Mouse (Mus musculus): Measurements from ENCODE around the gene BC055324.
A peak's percentile ranks its signal among the peaks of the same experiment; 100 is the strongest.
"Not testable (repeated sequence)": the region's sequence is repeated elsewhere in the genome, so short reads cannot be mapped to it uniquely, and the experiment has no call there.

The BC055324 gene

DNA sequence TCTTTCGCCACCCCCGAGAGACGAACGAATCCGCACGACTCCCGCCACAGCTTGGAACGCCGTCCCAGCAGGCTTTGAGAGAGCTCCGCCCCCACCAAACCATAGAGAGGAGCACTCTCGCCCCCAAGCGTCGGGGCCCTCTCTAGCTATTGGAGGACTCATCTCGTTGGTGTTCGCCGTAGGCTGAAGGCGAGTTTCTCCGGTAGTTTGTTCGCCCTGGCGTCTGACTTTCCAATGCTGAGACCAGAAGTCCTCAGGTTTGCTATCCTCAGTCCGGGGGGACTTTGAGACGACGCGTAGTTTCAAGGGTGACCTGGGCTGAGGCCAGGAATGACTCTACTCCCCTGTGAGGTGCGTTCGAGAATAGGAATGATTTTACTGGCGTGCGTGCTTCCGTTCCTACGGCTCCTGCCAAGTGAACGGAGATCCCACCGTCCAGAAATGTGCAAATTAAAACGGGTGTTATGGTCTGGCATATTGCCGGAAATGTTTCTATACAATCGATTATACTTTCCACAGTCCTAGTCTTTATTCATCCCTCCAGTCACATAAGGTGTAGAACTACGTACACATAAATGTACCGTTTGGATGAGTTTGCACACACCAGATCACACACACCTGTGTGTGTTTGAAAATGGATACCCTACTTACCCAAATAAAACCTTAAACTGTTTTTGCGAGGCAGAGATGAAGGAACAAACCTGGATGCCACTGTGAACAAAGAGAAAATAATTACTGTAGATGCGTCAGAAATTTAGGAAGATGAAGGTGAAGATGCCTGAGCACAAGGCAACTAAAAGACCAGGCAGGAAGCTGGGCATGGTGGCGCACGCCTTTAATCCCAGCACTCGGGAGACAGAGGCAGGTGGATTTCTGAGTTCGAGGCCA, at the start of gene BC055324, which contains the start of gene Mettl18:
Gene BC055324, minus strand, starts transcription at position 76 of the 888 bp plus-strand sequence.
Gene Mettl18, plus strand, starts transcription at position 169 of the 888 bp plus-strand sequence.
- peak; percentile 79 for DNase-seq (ENCODE audit: low read depth)

DNA sequence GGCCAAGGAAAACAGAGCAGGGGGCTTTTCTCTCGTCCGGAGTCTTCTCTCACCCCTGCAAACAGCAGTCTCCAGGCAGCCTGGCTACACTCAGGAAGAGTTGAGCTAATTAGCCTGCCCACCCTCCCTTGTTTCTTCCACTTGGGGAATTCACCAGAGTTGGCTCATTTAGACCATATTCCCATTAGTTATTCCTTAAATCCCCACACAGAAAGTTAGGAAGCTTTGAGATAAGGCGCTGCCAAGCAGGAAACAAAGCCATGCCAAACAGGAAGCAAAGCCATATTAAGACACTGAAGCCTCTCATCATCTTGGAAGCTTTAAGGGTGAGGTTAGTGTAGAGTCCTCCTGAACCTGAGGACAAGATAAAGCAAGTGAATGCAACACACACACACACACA, 49.0 kb upstream of the BC055324 start:
- DNase-seq (ENCODE audit: low read depth) = no peak

DNA sequence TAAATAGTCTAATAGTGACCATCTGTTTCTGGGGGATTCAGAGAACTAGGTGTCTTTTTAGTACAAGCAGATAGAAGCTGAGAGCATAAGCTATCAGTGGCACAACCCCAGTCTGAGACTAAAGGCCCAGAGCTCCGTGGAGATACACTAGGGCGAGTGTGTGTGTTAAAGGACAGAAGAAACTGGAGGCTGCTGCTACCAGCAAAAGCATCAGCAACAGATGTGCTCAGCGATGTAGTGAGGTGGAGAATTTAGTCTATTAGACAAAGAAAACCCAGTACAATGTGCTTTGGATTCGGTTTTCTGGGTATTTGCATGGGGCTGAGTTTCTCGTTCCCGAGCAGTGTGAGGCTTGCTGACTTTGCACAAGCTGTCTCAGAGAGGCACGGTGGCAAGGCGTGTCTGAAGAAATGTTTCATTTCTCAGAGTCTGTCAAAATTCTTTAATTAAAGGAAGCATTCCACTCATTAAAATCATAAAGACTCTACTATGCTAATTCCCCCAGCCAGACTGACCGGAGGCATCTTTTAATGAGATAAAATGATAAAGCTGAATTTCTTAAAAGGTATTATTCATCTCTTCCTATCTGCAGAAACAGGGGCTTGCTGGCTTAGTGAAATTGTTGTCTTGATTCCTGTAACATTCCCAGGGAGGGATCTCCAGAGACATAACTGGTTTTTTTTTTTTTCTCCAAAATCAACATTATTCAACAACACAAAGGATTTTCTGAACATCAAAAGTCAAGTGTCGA, 46.0 kb upstream of the BC055324 start:
- DNase-seq (ENCODE audit: low read depth) = no peak

DNA sequence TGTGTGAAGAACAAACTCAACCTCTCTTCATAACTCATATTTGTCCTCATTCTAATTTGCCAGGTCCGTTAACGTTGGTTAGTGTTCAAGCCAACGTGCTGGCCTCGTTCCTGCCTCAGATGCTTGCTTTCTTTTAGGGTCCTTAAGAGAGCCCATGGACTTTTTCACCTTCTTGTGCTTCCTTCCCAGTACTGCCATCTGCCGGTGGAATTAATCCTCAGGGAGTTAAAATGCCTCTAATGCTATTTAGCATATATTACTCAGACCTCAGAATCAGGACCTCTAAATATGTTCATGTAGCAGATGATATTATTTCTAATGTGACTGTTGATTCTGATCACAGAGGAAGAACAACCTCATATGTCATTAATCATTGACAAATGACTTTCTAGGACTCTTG, 32.8 kb upstream of the BC055324 start:
- no peak for DNase-seq (ENCODE audit: low read depth)

DNA sequence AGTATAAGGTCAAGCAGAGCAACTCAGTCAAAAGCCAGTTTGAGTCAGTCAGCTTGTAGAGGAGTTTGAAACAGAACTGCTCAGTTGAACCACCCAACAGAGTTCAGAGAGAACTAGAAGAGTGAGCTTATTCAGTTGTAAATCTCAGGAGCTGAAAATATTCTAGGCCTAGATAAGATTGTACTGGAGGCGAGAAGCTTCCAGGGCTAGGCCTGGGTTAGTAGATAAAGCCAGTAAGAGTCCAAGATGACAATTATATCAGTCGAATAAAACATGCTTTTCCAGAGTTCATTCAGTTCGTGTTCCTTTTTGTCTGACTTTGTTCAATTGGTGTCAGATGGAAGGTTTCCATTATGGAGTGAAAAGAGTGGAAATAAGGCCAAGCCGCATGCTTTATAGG, 31.1 kb upstream of the BC055324 start:
- DNase-seq (ENCODE audit: low read depth) = no peak

DNA sequence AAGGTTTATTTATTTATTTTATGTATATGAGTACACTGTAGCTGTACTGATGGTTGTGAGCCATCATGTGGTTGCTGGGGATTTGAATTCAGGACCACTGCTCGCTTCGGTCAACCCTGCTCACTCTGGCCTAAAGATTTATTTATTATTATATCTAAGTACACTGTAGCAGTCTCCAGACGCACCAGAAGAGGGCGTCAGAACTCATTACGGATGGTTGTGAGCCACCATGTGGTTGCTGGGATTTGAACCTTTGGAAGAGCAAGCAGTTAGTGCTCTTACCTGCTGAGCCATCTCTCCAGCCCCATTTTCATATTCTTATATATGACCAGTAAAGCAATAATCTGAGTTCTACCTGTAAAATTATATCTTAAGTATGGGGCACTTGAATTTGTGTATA, 27.5 kb upstream of the BC055324 start:
- not testable (repeated sequence) for DNase-seq (ENCODE audit: low read depth)

DNA sequence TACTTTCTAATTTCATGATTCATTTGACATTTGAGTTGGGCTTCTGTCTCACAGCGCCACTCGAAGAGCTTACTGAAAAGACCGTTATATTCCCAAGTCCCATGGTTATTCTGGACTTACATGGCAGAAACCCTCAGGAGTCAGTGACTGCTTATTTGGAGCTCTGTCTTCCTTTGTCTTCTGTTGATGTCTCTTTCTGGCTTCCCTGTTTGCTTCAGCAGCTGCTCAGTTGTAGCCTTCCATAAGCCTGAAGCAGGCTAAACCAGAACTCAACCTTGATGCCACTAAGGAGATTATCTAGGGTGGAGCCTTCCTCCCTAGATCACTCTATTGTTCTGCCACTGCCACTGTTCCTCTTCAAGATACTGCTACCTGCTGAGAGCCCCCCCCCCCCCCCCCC, 26.1 kb upstream of the BC055324 start:
- DNase-seq (ENCODE audit: low read depth) = not testable (repeated sequence)

DNA sequence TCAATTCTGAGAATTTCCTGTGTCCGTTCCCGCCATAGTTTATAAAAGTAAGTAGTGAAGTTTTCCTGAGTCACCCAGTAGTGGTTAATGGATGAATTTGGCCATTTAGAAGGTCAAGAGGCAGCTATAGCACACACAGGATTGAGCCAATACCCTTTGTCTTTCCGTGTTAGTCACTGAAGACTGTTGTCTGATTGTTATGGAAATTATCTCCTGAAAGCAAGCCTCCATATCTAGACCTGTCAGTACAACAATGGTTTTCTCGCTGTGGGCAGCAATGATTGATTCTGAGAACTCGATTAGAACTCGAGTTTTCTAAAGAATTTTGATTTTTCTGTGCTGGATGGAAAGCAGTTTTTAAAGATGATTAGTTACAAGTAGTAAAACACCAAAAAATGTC, 25.2 kb upstream of the BC055324 start:
- DNase-seq (ENCODE audit: low read depth) = no peak

DNA sequence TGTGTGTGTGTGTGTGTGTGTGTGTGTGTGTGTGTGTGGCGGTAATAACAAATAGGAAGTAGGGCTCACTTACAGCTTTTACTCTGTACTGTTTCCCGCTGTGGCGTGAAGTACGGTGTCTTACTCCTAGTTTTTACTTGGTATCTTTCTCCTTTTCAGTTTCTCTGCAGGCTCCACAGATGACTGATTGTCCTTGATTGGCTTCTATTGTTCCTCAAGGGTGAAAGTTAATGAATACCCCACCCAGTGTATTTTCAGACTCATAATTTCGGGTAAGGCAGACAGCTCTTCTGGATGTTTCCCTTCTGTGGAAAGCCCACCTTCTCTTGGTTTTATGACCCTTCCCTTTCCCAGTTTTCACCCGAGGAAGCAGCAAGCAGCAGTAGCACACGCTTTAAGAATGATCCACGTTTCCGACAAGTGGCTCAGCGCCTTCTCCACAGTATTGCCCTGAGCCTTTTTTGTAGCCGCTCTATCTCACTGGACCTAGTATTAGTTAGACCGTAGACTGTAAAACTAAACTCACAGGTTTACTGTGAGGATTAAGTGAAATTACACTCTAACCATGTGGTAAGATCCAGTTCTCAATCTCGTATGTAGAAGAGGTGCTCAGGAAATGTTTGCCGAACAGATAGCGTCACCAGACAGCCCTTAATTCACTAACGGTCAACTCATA, 23.8 kb upstream of the BC055324 start:
- DNase-seq (ENCODE audit: low read depth) = no peak

DNA sequence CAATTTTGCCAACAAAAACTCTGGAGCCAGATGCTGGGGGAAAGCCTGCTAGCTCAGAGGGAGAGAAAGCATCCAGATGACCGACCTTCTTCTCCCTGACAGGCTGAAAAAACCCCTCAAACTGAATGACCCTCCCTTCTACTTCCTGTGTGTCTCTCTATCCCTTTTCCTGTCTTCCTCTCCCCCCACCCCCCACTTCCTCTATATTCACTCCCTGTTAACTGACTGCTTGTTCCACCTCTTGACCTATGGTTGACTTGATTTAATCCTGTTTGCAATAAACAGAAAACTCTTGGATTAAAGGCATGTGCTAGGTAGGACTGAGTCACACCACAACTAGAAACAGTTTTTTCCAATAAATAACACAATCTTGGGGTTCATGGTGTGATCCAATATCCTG, 20.0 kb upstream of the BC055324 start:
- DNase-seq (ENCODE audit: low read depth) = no peak

DNA sequence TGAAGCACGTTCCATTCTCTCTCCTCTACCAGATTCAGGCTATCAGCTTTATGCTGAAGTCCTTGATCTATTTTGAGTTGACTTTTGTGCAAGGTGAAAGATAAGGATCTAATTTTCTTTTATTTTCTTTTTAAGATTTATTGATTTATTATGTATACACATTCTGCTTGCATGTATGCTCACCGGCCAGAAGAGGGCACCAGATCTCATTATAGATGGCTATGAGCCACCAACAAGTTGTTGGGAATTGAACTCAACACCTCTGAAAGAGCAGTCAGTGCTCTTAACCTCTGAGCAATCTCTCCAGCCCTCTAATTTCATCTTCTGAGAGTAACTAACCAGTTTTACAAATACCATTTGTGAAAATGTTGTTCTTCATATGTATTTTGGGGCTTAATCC, 14.6 kb upstream of the BC055324 start:
- DNase-seq (ENCODE audit: low read depth) = no peak

DNA sequence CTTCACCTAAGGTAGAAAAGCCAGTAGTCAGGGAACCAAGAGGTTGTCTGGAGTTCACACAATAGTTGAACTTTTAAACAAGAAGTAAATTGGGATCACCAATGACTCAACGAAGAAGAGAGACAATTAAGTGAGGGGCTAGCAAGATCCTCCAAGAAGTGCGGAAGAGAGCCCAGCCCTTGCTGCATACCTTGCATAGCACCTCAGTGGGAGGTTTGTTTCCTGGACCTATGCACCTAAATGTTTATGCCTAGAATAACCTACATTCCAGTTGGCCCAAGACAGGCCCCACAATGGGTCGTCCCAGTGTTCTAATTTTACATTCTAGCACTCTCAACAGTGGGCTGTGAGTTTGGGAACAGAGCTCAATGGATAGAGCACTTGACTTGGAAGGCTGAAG, 9.7 kb upstream of the BC055324 start:
- DNase-seq (ENCODE audit: low read depth) = no peak

DNA sequence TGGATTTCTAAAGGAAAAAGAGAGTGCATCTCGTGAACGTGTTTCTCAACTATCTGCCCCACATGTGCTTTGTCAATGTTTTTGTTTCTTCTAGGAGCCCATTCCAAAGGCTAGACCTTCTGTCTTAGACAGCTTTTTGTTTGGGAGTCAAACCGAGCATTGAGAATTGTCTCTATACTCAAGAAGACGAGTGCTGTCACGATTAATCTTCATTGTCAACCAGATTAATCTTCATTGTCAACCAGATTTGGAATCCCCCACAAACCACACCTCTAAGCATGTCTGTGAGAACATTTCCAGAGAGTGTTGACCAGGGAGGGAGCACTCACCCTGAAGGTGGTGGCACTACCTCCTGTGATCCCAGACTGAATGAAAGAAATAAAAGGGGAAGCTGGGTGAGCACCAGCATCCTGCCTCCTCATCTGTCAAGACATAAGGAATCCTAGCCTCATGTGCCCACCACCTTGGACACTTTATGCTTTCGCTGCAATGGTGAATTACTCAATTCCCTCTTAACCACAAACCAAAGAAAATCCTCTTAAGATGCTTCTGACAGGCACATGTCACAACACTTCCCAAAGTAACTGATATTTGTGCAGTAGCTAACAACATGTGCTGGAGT, 7.3 kb upstream of the BC055324 start:
- DNase-seq (ENCODE audit: low read depth) = no peak

DNA sequence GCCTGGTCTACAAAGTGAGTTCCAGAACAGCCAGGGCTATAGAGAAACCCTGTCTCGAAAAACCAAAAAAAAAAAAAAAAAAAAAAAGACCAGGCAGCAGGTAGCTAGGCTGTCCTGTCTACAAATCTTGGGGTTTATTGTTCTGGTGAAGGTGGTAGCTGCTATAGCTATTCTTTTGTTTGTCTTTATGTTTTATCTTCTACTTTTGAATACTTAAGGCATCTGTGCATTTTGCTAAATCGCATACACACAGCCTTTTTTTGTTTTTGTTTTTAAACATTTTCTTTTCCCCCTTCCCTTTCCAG, 965 bp upstream of the BC055324 start:
- no peak for DNase-seq (ENCODE audit: low read depth)

DNA sequence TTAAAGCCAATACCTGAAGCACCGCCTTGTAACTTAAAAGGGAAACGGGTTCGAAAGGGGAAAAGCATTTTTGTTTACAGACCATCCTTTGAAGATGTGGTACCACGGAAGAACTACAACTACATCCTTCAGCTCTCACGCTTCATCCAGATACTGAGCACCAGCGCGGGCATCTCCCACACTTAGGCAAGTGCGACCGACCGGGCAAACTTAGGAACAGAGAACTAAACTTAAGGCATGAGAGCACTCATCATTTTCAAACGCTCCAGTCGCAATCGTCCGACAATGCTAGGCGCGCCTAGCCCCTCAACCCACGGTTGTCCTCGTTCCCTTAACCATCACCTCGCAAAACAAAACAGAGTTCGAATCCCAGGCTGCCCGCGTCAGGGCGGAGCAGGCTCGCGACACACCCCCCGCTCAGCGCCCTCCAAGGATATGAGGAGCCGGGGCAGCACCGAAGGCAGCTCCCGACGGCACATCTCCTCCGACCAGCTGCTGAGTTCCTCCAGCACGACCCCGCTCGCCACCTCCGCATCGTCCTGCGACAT, 349 bp downstream of the BC055324 start:
- no peak for DNase-seq (ENCODE audit: low read depth)

DNA sequence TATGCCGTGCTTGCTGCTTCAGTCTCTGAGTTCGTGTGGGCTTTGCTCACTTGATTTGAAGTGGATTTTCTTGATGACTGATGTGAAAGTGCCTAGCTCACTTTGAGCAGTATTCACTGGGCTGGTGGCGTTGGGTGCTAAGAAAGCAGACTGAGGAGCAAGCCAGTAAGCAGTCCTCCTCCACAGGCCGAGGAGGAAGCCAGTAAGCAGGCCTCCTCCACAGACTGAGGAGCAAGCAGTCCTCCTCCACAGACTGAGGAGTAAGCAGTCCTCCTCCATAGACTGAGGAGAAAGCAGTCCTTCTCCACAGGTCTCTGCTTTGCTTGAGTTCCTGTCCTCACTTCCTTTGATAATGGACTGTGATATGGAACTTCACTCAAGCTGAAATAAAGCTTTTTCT, 2.2 kb downstream of the BC055324 start:
- no peak for DNase-seq (ENCODE audit: low read depth)

DNA sequence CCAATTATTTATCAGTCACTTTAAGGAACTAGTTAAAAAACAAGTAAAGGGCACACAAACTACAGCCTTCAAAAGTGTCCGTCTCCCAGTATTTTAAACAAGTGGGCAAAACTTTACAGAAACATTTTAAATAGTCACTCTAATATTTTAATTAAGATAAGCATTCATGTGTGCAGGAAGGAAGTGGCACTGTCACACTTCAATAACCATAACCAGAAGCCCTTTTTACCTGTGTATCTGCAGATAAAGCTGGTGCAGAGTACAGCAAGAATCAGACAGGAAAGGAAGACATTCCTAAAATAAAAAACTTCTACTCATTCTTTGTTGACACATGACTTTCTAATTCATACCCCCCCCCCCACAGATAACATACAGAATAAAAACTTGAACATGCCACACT, 18.1 kb downstream of the BC055324 start:
- DNase-seq (ENCODE audit: low read depth) = no peak

DNA sequence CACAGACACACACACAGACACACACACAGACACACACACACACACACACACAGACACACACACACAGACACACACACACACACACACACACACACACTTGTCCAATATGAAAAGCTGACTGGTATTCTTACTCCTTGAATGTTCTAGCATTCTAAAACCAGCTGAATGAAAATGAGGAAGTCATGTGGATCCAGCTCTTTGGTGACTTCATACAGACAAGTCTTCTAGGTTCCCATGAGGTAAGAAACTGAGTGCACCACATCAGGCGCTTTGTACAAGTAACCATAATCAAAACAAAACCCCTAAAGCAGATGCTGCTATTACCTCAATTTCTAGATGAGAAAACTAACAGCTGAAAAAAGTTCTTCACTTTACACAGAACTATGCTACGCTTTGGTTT, 19.5 kb downstream of the BC055324 start:
- no peak for DNase-seq (ENCODE audit: low read depth)

DNA sequence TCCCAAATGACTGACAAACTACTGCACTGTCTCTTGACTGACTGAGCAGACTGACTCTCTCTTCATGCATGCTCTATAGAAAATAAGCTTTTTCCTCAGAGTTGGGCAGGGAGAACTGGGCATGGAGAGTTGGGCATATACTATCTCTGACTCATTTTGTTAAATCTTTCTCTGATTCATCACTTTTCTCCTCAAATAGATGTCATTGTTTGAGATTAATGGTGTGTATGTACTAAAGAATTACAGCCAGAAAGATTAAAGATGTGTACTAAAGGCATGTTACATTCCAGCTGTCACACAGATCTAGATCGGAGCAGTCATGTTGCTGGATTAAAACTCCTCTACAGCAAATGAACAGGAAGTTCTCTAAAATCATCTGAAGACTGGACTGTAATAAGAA, 20.1 kb downstream of the BC055324 start:
- DNase-seq (ENCODE audit: low read depth) = no peak

DNA sequence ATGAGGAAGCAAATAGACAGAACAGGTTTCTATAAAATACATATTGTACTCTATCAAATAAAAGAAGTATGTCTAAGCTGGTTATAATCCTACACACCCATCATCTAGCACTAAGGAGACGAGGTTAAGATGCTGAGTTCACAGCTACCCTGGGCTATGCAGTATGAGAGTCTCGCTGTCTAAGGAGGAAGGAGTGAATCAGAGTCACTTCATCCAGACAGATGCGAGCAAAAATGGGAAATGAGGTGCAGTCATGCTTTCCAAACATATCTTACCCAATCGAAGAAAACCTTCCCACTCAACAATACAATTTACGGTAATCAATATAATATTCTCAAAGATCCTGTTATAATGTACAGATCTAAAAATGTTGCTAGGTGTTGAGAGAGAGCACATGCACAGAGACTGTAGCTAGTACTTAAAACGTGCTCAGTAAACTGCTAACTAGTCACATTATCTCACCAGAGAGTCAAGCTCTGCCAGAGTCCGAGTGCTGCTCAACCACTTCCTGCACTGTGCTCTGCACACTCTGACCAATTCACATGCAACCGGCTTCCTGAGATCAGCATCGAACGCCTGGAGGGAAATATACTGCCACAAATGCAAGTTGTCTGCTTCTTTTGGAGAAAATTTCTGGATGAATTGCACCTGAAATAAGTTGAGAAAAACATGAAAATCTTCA, 30.4 kb downstream of the BC055324 start:
- no peak for DNase-seq (ENCODE audit: low read depth)

DNA sequence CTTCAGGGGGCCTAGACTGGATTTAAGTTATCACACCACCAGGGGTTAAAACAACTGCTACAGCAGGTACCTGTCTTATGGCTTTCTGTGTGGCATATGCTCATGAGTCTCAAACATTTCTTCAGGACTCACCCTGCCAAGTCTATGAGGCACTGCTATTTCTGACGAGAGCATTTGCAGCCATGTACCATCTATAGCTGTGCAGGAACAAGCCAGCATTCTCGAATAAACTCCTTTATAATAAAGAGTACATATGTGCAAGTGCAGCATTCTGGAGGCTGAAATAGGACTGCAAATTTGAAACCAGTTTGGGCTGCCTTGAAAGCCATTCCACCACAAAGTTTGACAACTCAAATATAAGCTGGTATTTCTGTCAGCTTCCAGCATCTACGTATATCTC, 36.6 kb downstream of the BC055324 start:
- no peak for DNase-seq (ENCODE audit: low read depth)

DNA sequence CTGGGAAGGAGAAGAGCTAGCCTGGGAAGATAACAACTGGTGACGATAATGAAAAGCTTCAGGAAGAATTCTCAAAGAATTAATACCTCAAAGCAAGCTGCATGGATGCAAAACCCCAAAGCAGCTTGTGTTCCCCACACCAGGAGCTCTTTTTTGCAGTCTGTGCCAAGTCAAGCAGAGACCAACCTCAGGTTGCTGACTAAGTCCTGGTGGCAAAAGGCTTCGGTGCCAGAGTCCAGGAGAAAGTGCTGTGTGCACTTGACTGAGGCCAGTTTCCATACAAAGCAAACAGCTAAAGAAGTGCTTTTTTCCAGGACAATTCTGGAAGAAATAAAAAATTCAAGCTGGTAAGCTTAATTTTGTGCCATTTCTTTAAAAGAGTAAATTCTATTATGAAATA, 41.2 kb downstream of the BC055324 start:
- DNase-seq (ENCODE audit: low read depth) = no peak
